Mouse (Mus musculus) frontal cortex, postnatal 14 days (tissue): ENCODE measurements around the gene Arvcf.

Experiments
- DNase-seq, 2 experiments: peaks; one replicate each; pipeline ENCODE4 v3.0.0; 2022; ENCODE audit warnings: low spot score in 2 of 2

Gene Arvcf

GRCm38 (mm10) chr16:18409776-18410175, 61.8 kb downstream of the Arvcf start:
- DNase-seq: no peak

GRCm38 (mm10) chr16:18410418-18410817, 62.4 kb downstream of the Arvcf start:
- DNase-seq: no peak

- DNase-seq: no peak
These were observed 63.2 kb downstream of the Arvcf start for GRCm38 (mm10) chr16:18411026-18411649.

GRCm38 (mm10) chr16:18411802-18412476, 64.0 kb downstream of the Arvcf start:
- DNase-seq: no peak

- DNase-seq: no peak
These were observed 65.2 kb downstream of the Arvcf start for GRCm38 (mm10) chr16:18413032-18413816.

GRCm38 (mm10) chr16:18416094-18416761, 68.2 kb downstream of the Arvcf start:
- DNase-seq: no peak

- DNase-seq: no peak
These were observed 68.9 kb downstream of the Arvcf start for GRCm38 (mm10) chr16:18416837-18417236.

GRCm38 (mm10) chr16:18417491-18417890, 69.5 kb downstream of the Arvcf start:
- no peak for DNase-seq

GRCm38 (mm10) chr16:18418756-18419602, 71.0 kb downstream of the Arvcf start:
- DNase-seq: no peak

GRCm38 (mm10) chr16:18419603-18420026, 71.6 kb downstream of the Arvcf start:
- DNase-seq: no peak

- no peak for DNase-seq
These were observed 72.6 kb downstream of the Arvcf start for GRCm38 (mm10) chr16:18420571-18420970.

GRCm38 (mm10) chr16:18423203-18423914, 75.4 kb downstream of the Arvcf start:
- no peak for DNase-seq

GRCm38 (mm10) chr16:18423915-18424265, 75.9 kb downstream of the Arvcf start:
- DNase-seq: no peak

GRCm38 (mm10) chr16:18424364-18425045, 76.5 kb downstream of the Arvcf start:
- no peak for DNase-seq

GRCm38 (mm10) chr16:18425475-18426214, 77.7 kb downstream of the Arvcf start:
- DNase-seq: no peak

GRCm38 (mm10) chr16:18426215-18426791, 78.3 kb downstream of the Arvcf start, which contains the start of gene Txnrd2:
Gene Txnrd2 (plus strand): TSS chr16:18426384.
- DNase-seq: peak; percentile 64

GRCm38 (mm10) chr16:18426802-18427280, 78.9 kb downstream of the Arvcf start, which contains the start of gene Comt:
Gene Comt (minus strand): TSS chr16:18426852.
- DNase-seq: no peak

- DNase-seq: no peak
These were observed 80.1 kb downstream of the Arvcf start for GRCm38 (mm10) chr16:18428011-18428515.
